Mouse (Mus musculus) kidney, postnatal 25 days (tissue): Measurements from ENCODE around the gene Dock7.

ENCODE experiments used
- DNase-seq, 2 experiments: peaks; one replicate each; pipeline ENCODE4 v3.0.0; 2021; ENCODE audit warnings: mixed read lengths in 2 of 2

Gene Dock7

GRCm38 (mm10) chr4:98887148-98887547 is 233.6 kb downstream of the Dock7 start:
- peak; percentile 46 to 62 for DNase-seq
